Mouse (Mus musculus) lung, postnatal 0 days (tissue): ENCODE data around the gene Aldh8a1.

Experiments used
- CTCF ChIP-seq: IDR thresholded peaks from 2 replicates; pipeline ENCODE4 v1.5.1; 2016; ENCODE audit warnings: antibody characterized with exemption, mild to moderate bottlenecking
- EP300 ChIP-seq: IDR thresholded peaks from 2 replicates; pipeline ENCODE4 v1.6.1; 2016; ENCODE audit warnings: antibody characterized with exemption, mild to moderate bottlenecking, control low read depth

DNA sequence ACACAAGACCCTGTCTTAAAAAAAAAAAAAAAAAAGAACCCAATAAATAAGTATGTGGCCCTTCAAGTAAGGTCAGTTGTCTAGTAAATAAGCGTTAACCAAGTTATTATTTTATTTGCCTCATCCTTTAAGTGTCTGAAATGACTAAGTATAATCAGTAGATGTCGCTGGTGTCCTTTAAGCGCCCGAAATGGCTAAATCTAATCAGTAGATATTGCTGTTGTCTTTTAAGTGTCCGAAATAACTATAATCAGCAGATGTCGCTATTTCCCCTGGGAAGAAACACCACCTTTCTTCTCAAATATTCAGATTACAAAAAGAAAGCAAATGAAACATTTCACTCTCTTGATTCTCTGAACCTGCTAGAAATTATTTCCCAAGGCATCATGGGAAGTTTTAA is 5.8 kb downstream of the Aldh8a1 start:
- TF ChIP-seq CTCF, result peak; percentile 87
- TF ChIP-seq EP300, result 0 out of 2 replicates have a peak, but pooled peaks have one; percentile 40
